Mouse (Mus musculus) heart, adult 2 months (tissue): ENCODE data around the gene Slc46a3.

Experiments used
- CTCF ChIP-seq: fragments of 200-600 bp; IDR thresholded peaks from 2 replicates; pipeline ENCODE4 v1.8.1; 2022; ENCODE audit warnings: antibody characterized with exemption, mild to moderate bottlenecking, moderate library complexity
- EP300 ChIP-seq: fragments of 200-500 bp; IDR thresholded peaks from 2 replicates; pipeline ENCODE4 v1.6.1; 2011; ENCODE audit warnings: low read depth, low read length, control low read depth; ENCODE audit not compliant: insufficient read depth

- TF ChIP-seq CTCF (no peak), EP300 (no peak)
Measured at GRCm38 (mm10) chr5:147913241-147913842, 18.7 kb upstream of the Slc46a3 start.
